Mouse (Mus musculus) heart, adult 2 months (tissue): ENCODE data around the gene Dap. TPM values are rescaled to one million over a fixed set of nuclear protein-coding genes. Genes with fewer than 3 reads are reported as not detected.

Source experiments
- DNase-seq, 2 experiments: peaks; one replicate each; pipeline ENCODE4 v3.0.0; 2021
- H3K27ac ChIP-seq: fragments of 200-600 bp; 2 replicates; pipeline ENCODE4 v1.8.1; 2022
- H3K27me3 ChIP-seq: fragments of 200-500 bp; 2 replicates; pipeline ENCODE4 v1.6.1; 2012; ENCODE audit warnings: mild to moderate bottlenecking, low read length, inconsistent platforms, mixed read lengths; ENCODE audit not compliant: control insufficient read depth, insufficient read depth
- H3K36me3 ChIP-seq: fragments of 200-500 bp; 2 replicates; pipeline ENCODE4 v1.6.1; 2012; ENCODE audit warnings: low read length, inconsistent platforms; ENCODE audit not compliant: control insufficient read depth, insufficient read depth
- H3K4me1 ChIP-seq: fragments of 200-500 bp; 2 replicates; pipeline ENCODE4 v1.6.1; 2011; ENCODE audit warnings: low read length; ENCODE audit not compliant: control insufficient read depth, insufficient read depth
- H3K4me3 ChIP-seq: fragments of 200-600 bp; 2 replicates; pipeline ENCODE4 v1.8.1; 2022
- H3K79me2 ChIP-seq: fragments of 200-500 bp; replicated peaks from 2 replicates; pipeline ENCODE4 v1.6.1; 2012; ENCODE audit warnings: mild to moderate bottlenecking, inconsistent platforms, low read length, moderate library complexity, mixed read lengths; ENCODE audit not compliant: control insufficient read depth, insufficient read depth
- H3K9ac ChIP-seq: fragments of 200-500 bp; 2 replicates; pipeline ENCODE4 v1.6.1; 2012; ENCODE audit warnings: low read depth, mild to moderate bottlenecking, control low read depth, inconsistent platforms, low read length, mixed read lengths
- CTCF ChIP-seq: fragments of 200-600 bp; IDR thresholded peaks from 2 replicates; pipeline ENCODE4 v1.8.1; 2022; ENCODE audit warnings: antibody characterized with exemption, mild to moderate bottlenecking, moderate library complexity
- EP300 ChIP-seq: fragments of 200-500 bp; IDR thresholded peaks from 2 replicates; pipeline ENCODE4 v1.6.1; 2011; ENCODE audit warnings: low read depth, low read length, control low read depth; ENCODE audit not compliant: insufficient read depth
- POLR2A ChIP-seq: fragments of 200-500 bp; IDR thresholded peaks from 2 replicates; pipeline ENCODE4 v1.6.1; 2011; ENCODE audit warnings: mild to moderate bottlenecking, low read depth, low read length, control low read depth; ENCODE audit not compliant: insufficient read depth
- WGBS: fragments of 180-500 bp; shearing (Covaris S2); methylation state at CpG from one replicate; pipeline ENCODE4 v1.1.7; 2018; 5-methylcytosine and 5-hydroxymethylcytosine counted together
- intact Hi-C: fragments of 180-260 bp; cut with DNase I; formaldehyde crosslinking; loops from one replicate; pipeline ENCODE4 v1.15.1; 2025
- polyA plus RNA-seq: library from polyadenylated mRNA; depleted of rRNA; stranded (reverse); fragments of >200 nt; gene quantifications from 2 replicates; pipeline ENCODE4 v1.2.3, GENCODE M21; 2012
- total RNA-seq, 2 experiments: library from RNA; stranded (reverse); gene quantifications; 2 replicates each; pipeline ENCODE4 v1.2.3; 2021

Gene Dap
- total and polyA plus RNA-seq, 3 experiments: 17.7 to 27.0 (median 18.8) TPM

- Histone ChIP-seq H3K4me3 (no peak overlapping the region), H3K9ac (no peak overlapping the region), H3K79me2 (no peaks in the 10 kb centered on the region), H3K27me3 (no peaks in the 10 kb centered on the region), H3K4me1 (peaks cover 1% of the 10 kb centered on the region), H3K36me3 (no peaks in the 10 kb centered on the region), H3K27ac (no peak overlapping the region)
- 51% methylated on average over 2 of the region's 2 CpGs for WGBS
- TF ChIP-seq CTCF (no peak), POLR2A (no peak), EP300 (no peak)
- intact Hi-C loops: no loop called here
- no peak for DNase-seq
Observed at GRCm38 (mm10) chr15:31312001-31312400, 87.9 kb downstream of the Dap start.

- WGBS: 5% methylated on average over 5 of the region's 5 CpGs
- H3K79me2 ChIP-seq: no peaks in the 10 kb centered on the region
- H3K9ac ChIP-seq: no peak overlapping the region
- no peaks in the 10 kb centered on the region for H3K27me3 ChIP-seq
- no peak overlapping the region for H3K4me3 ChIP-seq
- H3K4me1 ChIP-seq: peaks cover 1% of the 10 kb centered on the region
- TF ChIP-seq CTCF (peak; percentile 83), EP300 (peak; percentile 95), POLR2A (no peak)
- peak; percentile 77 to 80 for DNase-seq
- intact Hi-C loops: loop anchor here (1.0 to 2.0 kb wide), 4 partner anchors 51 to 271 kb away; partner anchors contain the start of gene Ankrd33b
- H3K27ac ChIP-seq: no peak overlapping the region
- no peaks in the 10 kb centered on the region for H3K36me3 ChIP-seq
Observed at GRCm38 (mm10) chr15:31315630-31316231, 91.6 kb downstream of the Dap start.

GRCm38 (mm10) chr15:31317056-31317805, 93.1 kb downstream of the Dap start:
- Histone ChIP-seq H3K27me3 (no peaks in the 10 kb centered on the region), H3K79me2 (no peaks in the 10 kb centered on the region), H3K4me3 (no peak overlapping the region), H3K27ac (no peak overlapping the region), H3K9ac (no peak overlapping the region), H3K4me1 (peaks cover 1% of the 10 kb centered on the region), H3K36me3 (no peaks in the 10 kb centered on the region)
- no peak for DNase-seq
- WGBS: 92% methylated on average over 3 of the region's 3 CpGs
- TF ChIP-seq CTCF (no peak), POLR2A (no peak), EP300 (no peak)
- intact Hi-C loops: no loop called here

- H3K9ac ChIP-seq: no peak overlapping the region
- no peaks in the 10 kb centered on the region for H3K79me2 ChIP-seq
- 60% methylated on average over 6 of the region's 6 CpGs for WGBS
- no peak overlapping the region for H3K27ac ChIP-seq
- no peaks in the 10 kb centered on the region for H3K36me3 ChIP-seq
- no peak for DNase-seq
- H3K4me3 ChIP-seq: no peak overlapping the region
- peaks cover 1% of the 10 kb centered on the region for H3K4me1 ChIP-seq
- intact Hi-C loops: no loop called here
- no peaks in the 10 kb centered on the region for H3K27me3 ChIP-seq
- TF ChIP-seq EP300 (no peak), CTCF (no peak), POLR2A (no peak)
Observed at GRCm38 (mm10) chr15:31318158-31318955, 94.2 kb downstream of the Dap start.

- no peaks in the 10 kb centered on the region for H3K79me2 ChIP-seq
Observed at GRCm38 (mm10) chr15:31319046-31319445, 94.9 kb downstream of the Dap start.

More at GRCm38 (mm10) chr15:31319046-31319445, 94.9 kb downstream of the Dap start:
- Histone ChIP-seq H3K27me3 (no peaks in the 10 kb centered on the region), H3K36me3 (no peaks in the 10 kb centered on the region), H3K27ac (no peak overlapping the region), H3K9ac (no peak overlapping the region), H3K4me3 (no peak overlapping the region), H3K4me1 (peaks cover 1% of the 10 kb centered on the region)
- WGBS: 67% methylated on average over 4 of the region's 4 CpGs
- DNase-seq: no peak
- intact Hi-C loops: no loop called here
- TF ChIP-seq CTCF (no peak), EP300 (no peak)
